Mouse (Mus musculus): Measurements from ENCODE around the gene Ttbk2.

- TF ChIP-seq GATA1 (IDR thresholded peaks at IDR 0.05; ENCODE audit: borderline replicate concordance, low read length): no peak
- TF ChIP-seq FLI1 (IDR thresholded peaks at IDR 0.05; ENCODE audit: low read length): no peak
Measured at GRCm38 (mm10) chr2:120731167-120731862, 119.1 kb downstream of the Ttbk2 start.
